9 mouse cellular contexts compared by ENCODE assay signal in the genomic region with DNA sequence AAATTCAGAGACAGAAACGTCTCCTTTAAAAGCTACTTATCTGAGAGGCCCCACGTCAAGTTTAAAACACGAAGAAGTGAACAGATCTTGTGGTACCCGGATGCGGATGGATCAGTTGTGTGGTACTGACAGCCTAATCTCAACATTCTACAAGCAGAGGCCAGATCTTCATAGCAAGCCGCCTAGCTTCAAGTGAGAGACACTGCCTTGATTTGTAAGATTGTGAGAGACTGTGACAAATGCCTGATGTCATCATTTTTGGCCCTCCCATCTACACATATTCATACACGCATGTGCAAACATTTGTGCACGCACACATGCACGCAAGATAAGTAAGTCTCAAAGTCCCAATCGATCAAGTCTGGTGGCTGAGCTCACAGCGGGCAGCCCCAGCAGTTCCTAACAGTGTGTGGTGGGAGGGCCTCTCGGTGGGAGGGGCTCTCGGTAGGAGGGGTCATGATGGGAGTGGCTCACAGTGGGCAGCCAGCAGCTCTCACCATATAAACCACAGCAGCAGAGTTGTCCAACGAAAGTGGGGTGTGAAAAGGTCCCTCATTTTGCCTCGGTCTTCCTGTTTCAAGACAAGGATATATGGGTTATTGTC. TPM values are rescaled to one million over a fixed set of nuclear protein-coding genes. Genes with fewer than 3 reads are reported as not detected.
DNase-seq lines count a peak whose midpoint lies in the region; ATAC-seq and TF ChIP-seq lines count a peak whose summit lies in the region.
"Had no signal": no experiment of that assay in that cellular context is flagged by ENCODE, and none has a peak within 500 bp of the region (broad histone marks: within the 10 kb centered on the region; RNA-seq: fewer than 3 reads in every experiment).

No protein-coding gene starts in this region.

- H3K27ac ChIP-seq in gastrocnemius, adult 2 months: no peak overlapping the region
- no peak overlapping the region for H3K27ac ChIP-seq in embryonic facial prominence, embryonic 10.5 days (replicated peaks)
- no peak overlapping the region for H3K27ac ChIP-seq in kidney, embryonic 14.5 days (ENCODE audit: low read depth, low read length)
- H3K27ac ChIP-seq in lung, embryonic 16.5 days (ENCODE audit: low read length): no peak overlapping the region

- peak; percentile 35 for DNase-seq in gastrocnemius, adult 2 months
- DNase-seq in gastrocnemius, postnatal 36 days: no peak
- DNase-seq in CD4-positive, CD25-positive, alpha-beta regulatory T cell, adult 2 months (ENCODE audit: low read depth, low spot score): peak; percentile 59
- DNase-seq in embryonic facial prominence, embryonic 10.5 days (ENCODE audit: low spot score): peak; percentile 51
- DNase-seq in frontal cortex, postnatal 25 days (ENCODE audit: low spot score in 2 of 2): no peak
- DNase-seq in left cerebral cortex, postnatal 4 days: no peak

- H3K4me1 ChIP-seq in embryonic facial prominence, embryonic 10.5 days: peaks cover 20% of the 10 kb centered on the region
- 0 out of 2 replicates have a peak, but pooled peaks cover 4% of the 10 kb centered on the region for H3K4me1 ChIP-seq in kidney, embryonic 14.5 days (ENCODE audit: control insufficient read depth, insufficient read depth, low read length)
- H3K4me1 ChIP-seq in lung, embryonic 16.5 days (replicated peaks; ENCODE audit: control insufficient read depth, insufficient read depth, low read length): 0 out of 2 replicates have a peak, but pooled peaks cover 3% of the 10 kb centered on the region

- H3K36me3 ChIP-seq in embryonic facial prominence, embryonic 10.5 days (replicated peaks): no peaks in the 10 kb centered on the region
- H3K36me3 ChIP-seq in kidney, embryonic 14.5 days (ENCODE audit: control insufficient read depth, insufficient read depth, low read length): no peaks in the 10 kb centered on the region
- no peaks in the 10 kb centered on the region for H3K36me3 ChIP-seq in lung, embryonic 16.5 days (ENCODE audit: control insufficient read depth, insufficient read depth, low read length)
- H3K36me3 ChIP-seq: G1E had no signal

- peak overlapping the region; percentile 23; the same call in 1 of the 2 replicates for H3K4me2 ChIP-seq in kidney, embryonic 14.5 days (replicated peaks; ENCODE audit: low read depth, low read length)
- peak overlapping the region; percentile 44 for H3K4me2 ChIP-seq in lung, embryonic 16.5 days (ENCODE audit: low read depth, low read length)

- 0 out of 2 replicates have a peak, but pooled peaks cover 8% of the 10 kb centered on the region for H3K27me3 ChIP-seq in embryonic facial prominence, embryonic 10.5 days (replicated peaks; ENCODE audit: low read depth, poor library complexity, severe bottlenecking)
- no peaks in the 10 kb centered on the region for H3K27me3 ChIP-seq in kidney, embryonic 14.5 days (ENCODE audit: control insufficient read depth, insufficient read depth, low read length)
- no peaks in the 10 kb centered on the region for H3K27me3 ChIP-seq in lung, embryonic 16.5 days (ENCODE audit: control insufficient read depth, insufficient read depth, low read depth, low read length)

- ATAC-seq in kidney, embryonic 14.5 days (ENCODE audit: low FRiP score, low TSS enrichment): peak; percentile 80
- peak; percentile 86 for ATAC-seq in lung, embryonic 16.5 days (ENCODE audit: low read depth)

- intact Hi-C loops in gastrocnemius, adult 2 months (cut with DNase I): no loop called here
- intact Hi-C loops in gastrocnemius, postnatal 36 days (cut with DNase I): no loop called here
- intact Hi-C loops in left cerebral cortex, postnatal 4 days (cut with DNase I): loop anchor here (10.0 kb wide), 2 partner anchors 87 to 187 kb away; no protein-coding TSS in a partner anchor

- no peaks in the 10 kb centered on the region for H3K9me3 ChIP-seq in embryonic facial prominence, embryonic 10.5 days
- no peaks in the 10 kb centered on the region for H3K9me3 ChIP-seq in kidney, embryonic 14.5 days (ENCODE audit: control insufficient read depth, low read length)
- H3K9me3 ChIP-seq in lung, embryonic 16.5 days (ENCODE audit: control insufficient read depth, low read length): no peaks in the 10 kb centered on the region
- H3K9me3 ChIP-seq: G1E had no signal

- no peak overlapping the region for H3K4me3 ChIP-seq in gastrocnemius, adult 2 months
- peak overlapping the region; percentile 26; the same call in 1 of the 2 replicates for H3K4me3 ChIP-seq in embryonic facial prominence, embryonic 10.5 days
- no peak overlapping the region for H3K4me3 ChIP-seq in kidney, embryonic 14.5 days (ENCODE audit: low read length)
- H3K4me3 ChIP-seq in lung, embryonic 16.5 days (ENCODE audit: low read length): no peak overlapping the region

- 26% methylated on average over 15 of the region's 15 CpGs for WGBS in embryonic facial prominence, embryonic 10.5 days
- 18% methylated on average over 15 of the region's 15 CpGs for WGBS in kidney, embryonic 14.5 days
- 13% methylated on average over 15 of the region's 15 CpGs for WGBS in lung, embryonic 16.5 days

- H3K9ac ChIP-seq in kidney, embryonic 14.5 days (ENCODE audit: low read depth, low read length): no peak overlapping the region
- H3K9ac ChIP-seq in lung, embryonic 16.5 days (ENCODE audit: low read length): peak overlapping the region; percentile 40

- no peak for TF ChIP-seq CTCF in gastrocnemius, adult 2 months (IDR thresholded peaks at IDR 0.05)

RNA-seq across cellular contexts. Expression of a gene that starts 23.8 kb away (rescaled TPM):
- 1 to 10 TPM; 8.4 to 9.3 TPM for total RNA-seq in gastrocnemius, adult 2 months (2021)
- total RNA-seq in gastrocnemius, postnatal 36 days (2021): 1 to 10 TPM; 7.3 to 9.2 TPM
- 11.9 and 12.9 TPM in 2 replicates for polyA plus RNA-seq in embryonic facial prominence, embryonic 10.5 days (2016; fragmentation: Nextera tagmentation; extraction: Ambion mirVana)
- 9.3 and 10.7 TPM in 2 replicates for polyA plus RNA-seq in kidney, embryonic 14.5 days (2014; fragmentation: Nextera tagmentation; extraction: Ambion mirVana)
- 11.7 and 12.0 TPM in 2 replicates for polyA plus RNA-seq in lung, embryonic 16.5 days (2015; fragmentation: Nextera tagmentation; extraction: Ambion mirVana)
- total RNA-seq in left cerebral cortex, postnatal 4 days (2021): 10 to 100 TPM; 31.6 to 34.8 TPM

RNA-seq across cellular contexts. Expression of a gene that starts 37.9 kb away (rescaled TPM):
- not detected for total RNA-seq in gastrocnemius, adult 2 months (2021)
- not detected for total RNA-seq in gastrocnemius, postnatal 36 days (2021)
- not detected in 2 replicates for polyA plus RNA-seq in embryonic facial prominence, embryonic 10.5 days (2016; fragmentation: Nextera tagmentation; extraction: Ambion mirVana)
- polyA plus RNA-seq in kidney, embryonic 14.5 days (2014; fragmentation: Nextera tagmentation; extraction: Ambion mirVana): 6.0 and 7.7 TPM in 2 replicates
- polyA plus RNA-seq in lung, embryonic 16.5 days (2015; fragmentation: Nextera tagmentation; extraction: Ambion mirVana): not detected in 2 replicates
- not detected for total RNA-seq in left cerebral cortex, postnatal 4 days (2021)
- total RNA-seq: G1E had no signal
- polyA plus RNA-seq: G1E had no signal

RNA-seq across cellular contexts. Expression of a gene that starts 47.7 kb away (rescaled TPM):
- 1 to 10 TPM; 6.1 to 7.2 TPM for total RNA-seq in gastrocnemius, adult 2 months (2021)
- 1 to 10 TPM; 5.1 to 7.5 TPM for total RNA-seq in gastrocnemius, postnatal 36 days (2021)
- polyA plus RNA-seq in embryonic facial prominence, embryonic 10.5 days (2016; fragmentation: Nextera tagmentation; extraction: Ambion mirVana): 15.6 and 17.9 TPM in 2 replicates
- polyA plus RNA-seq in kidney, embryonic 14.5 days (2014; fragmentation: Nextera tagmentation; extraction: Ambion mirVana): 18.5 and 28.2 TPM in 2 replicates
- polyA plus RNA-seq in lung, embryonic 16.5 days (2015; fragmentation: Nextera tagmentation; extraction: Ambion mirVana): 13.2 and 15.1 TPM in 2 replicates
- 10 to 100 TPM; 36.1 to 36.9 TPM for total RNA-seq in left cerebral cortex, postnatal 4 days (2021)

RNA-seq across cellular contexts. Expression of a gene that starts 49.9 kb away (rescaled TPM):
- total RNA-seq in gastrocnemius, adult 2 months (2021): not detected
- total RNA-seq in gastrocnemius, postnatal 36 days (2021): not detected
- 4.2 and 4.4 TPM in 2 replicates for polyA plus RNA-seq in embryonic facial prominence, embryonic 10.5 days (2016; fragmentation: Nextera tagmentation; extraction: Ambion mirVana)
- polyA plus RNA-seq in kidney, embryonic 14.5 days (2014; fragmentation: Nextera tagmentation; extraction: Ambion mirVana): 0.09 TPM in 1 of 2 replicates, not detected in the other
- polyA plus RNA-seq in lung, embryonic 16.5 days (2015; fragmentation: Nextera tagmentation; extraction: Ambion mirVana): 0.30 and 0.41 TPM in 2 replicates
- 100 to 1,000 TPM; 107 to 115 TPM for total RNA-seq in left cerebral cortex, postnatal 4 days (2021)
- polyA plus RNA-seq: G1E had no signal

Comparison
In these comparisons a context has a peak if more than half of its experiments do, and no peak if none do; other contexts are left out.
1. DNase-seq: peak in gastrocnemius, adult 2 months (single experiment), CD4-positive, CD25-positive, alpha-beta regulatory T cell, adult 2 months (single experiment) and embryonic facial prominence, embryonic 10.5 days (single experiment); none in gastrocnemius, postnatal 36 days (0 of 2), frontal cortex, postnatal 25 days (0 of 2) and left cerebral cortex, postnatal 4 days (single experiment).
2. RNA of a gene that starts 47.7 kb away (total RNA-seq): 36.1 to 36.9 TPM in left cerebral cortex, postnatal 4 days; 5.1 to 7.5 TPM in gastrocnemius, postnatal 36 days and 6.1 to 7.2 TPM in gastrocnemius, adult 2 months; every median in the first group is over 4 times any median in the second.